Mouse (Mus musculus): ENCODE results near the gene Kcnf1.

Gene Kcnf1

GRCm38 (mm10) chr12:17176757-17177092 is at the start of gene Kcnf1:
Gene Kcnf1, minus strand, starts transcription at chr12:17176888.
- DNase-seq (ENCODE audit: low spot score in 2 of 2) = no peak

GRCm38 (mm10) chr12:17225012-17225411 is 48.3 kb upstream of the Kcnf1 start:
- DNase-seq (ENCODE audit: low spot score in 2 of 2) = no peak

GRCm38 (mm10) chr12:17223050-17223449 is 46.4 kb upstream of the Kcnf1 start:
- DNase-seq (ENCODE audit: low spot score in 2 of 2) = no peak

- DNase-seq (ENCODE audit: low spot score in 2 of 2) = no peak
Measured at GRCm38 (mm10) chr12:17221891-17222428, 45.3 kb upstream of the Kcnf1 start.

- no peak for DNase-seq (ENCODE audit: low spot score in 2 of 2)
Measured at GRCm38 (mm10) chr12:17220631-17221030, 43.9 kb upstream of the Kcnf1 start.

- DNase-seq (ENCODE audit: low spot score in 2 of 2) = no peak
Measured at GRCm38 (mm10) chr12:17219107-17219506, 42.4 kb upstream of the Kcnf1 start.

GRCm38 (mm10) chr12:17218390-17218789 is 41.7 kb upstream of the Kcnf1 start:
- no peak for DNase-seq (ENCODE audit: low spot score in 2 of 2)

GRCm38 (mm10) chr12:17215751-17216150 is 39.1 kb upstream of the Kcnf1 start:
- no peak for DNase-seq (ENCODE audit: low spot score in 2 of 2)

- DNase-seq (ENCODE audit: low spot score in 2 of 2) = no peak
Measured at GRCm38 (mm10) chr12:17202492-17203322, 26.0 kb upstream of the Kcnf1 start.

GRCm38 (mm10) chr12:17198621-17199020 is 21.9 kb upstream of the Kcnf1 start:
- DNase-seq (ENCODE audit: low spot score in 2 of 2) = no peak

GRCm38 (mm10) chr12:17194140-17194539 is 17.5 kb upstream of the Kcnf1 start:
- DNase-seq (ENCODE audit: low spot score in 2 of 2) = no peak

- DNase-seq (ENCODE audit: low spot score in 2 of 2) = no peak
Measured at GRCm38 (mm10) chr12:17193311-17193710, 16.6 kb upstream of the Kcnf1 start.

GRCm38 (mm10) chr12:17192887-17193286 is 16.2 kb upstream of the Kcnf1 start:
- no peak for DNase-seq (ENCODE audit: low spot score in 2 of 2)

GRCm38 (mm10) chr12:17184303-17184775 is 7.7 kb upstream of the Kcnf1 start:
- DNase-seq (ENCODE audit: low spot score in 2 of 2) = peak; percentile 76 to 80

- DNase-seq (ENCODE audit: low spot score in 2 of 2) = no peak
Measured at GRCm38 (mm10) chr12:17183788-17184187, 7.1 kb upstream of the Kcnf1 start.

GRCm38 (mm10) chr12:17176041-17176756 is 489 bp downstream of the Kcnf1 start:
- peak; percentile 81 to 85 for DNase-seq (ENCODE audit: low spot score in 2 of 2)

GRCm38 (mm10) chr12:17175531-17175951 is 1.1 kb downstream of the Kcnf1 start:
- DNase-seq (ENCODE audit: low spot score in 2 of 2) = peak; percentile 53 to 68

- no peak for DNase-seq (ENCODE audit: low spot score in 2 of 2)
Measured at GRCm38 (mm10) chr12:17175124-17175523, 1.6 kb downstream of the Kcnf1 start.

- peak in 1 of 2 experiments; percentile 35 for DNase-seq (ENCODE audit: low spot score in 2 of 2)
Measured at GRCm38 (mm10) chr12:17174134-17174893, 2.4 kb downstream of the Kcnf1 start.

- DNase-seq (ENCODE audit: low spot score in 2 of 2) = peak; percentile 80 to 85
Measured at GRCm38 (mm10) chr12:17170406-17170805, 6.3 kb downstream of the Kcnf1 start.

- DNase-seq (ENCODE audit: low spot score in 2 of 2) = no peak
Measured at GRCm38 (mm10) chr12:17166116-17166515, 10.6 kb downstream of the Kcnf1 start.

GRCm38 (mm10) chr12:17163996-17164395 is 12.7 kb downstream of the Kcnf1 start:
- no peak for DNase-seq (ENCODE audit: low spot score in 2 of 2)
